Mouse (Mus musculus) midbrain, embryonic 11.5 days (tissue): ENCODE data around the gene Max. TPM values are rescaled to one million over a fixed set of nuclear protein-coding genes. Genes with fewer than 3 reads are reported as not detected.

Experiments
- ATAC-seq: fragments of 200-750 bp; cut with Nextera tagmentation; 2 replicates; pipeline ENCODE4 v1.8.0; 2017; ENCODE audit warnings: moderate TSS enrichment, moderate library complexity; ENCODE audit not compliant: low FRiP score
- DNase-seq: peaks from one replicate; pipeline ENCODE4 v3.0.0; 2015; ENCODE audit warnings: low spot score; ENCODE audit errors: missing footprints
- H3K27ac ChIP-seq: fragments of 300-500 bp; sonication (generic); 2 replicates; pipeline ENCODE4 v1.5.1; 2014; ENCODE audit warnings: low read depth, low read length
- H3K27me3 ChIP-seq: fragments of 300-500 bp; sonication (generic); 2 replicates; pipeline ENCODE4 v1.6.1; 2014; ENCODE audit warnings: mild to moderate bottlenecking, low read length, moderate library complexity, mixed read lengths; ENCODE audit not compliant: control insufficient read depth, insufficient read depth
- H3K36me3 ChIP-seq: fragments of 300-500 bp; sonication (generic); 2 replicates; pipeline ENCODE4 v1.6.1; 2014; ENCODE audit warnings: mild to moderate bottlenecking, low read length, moderate library complexity, mixed read lengths; ENCODE audit not compliant: control insufficient read depth, insufficient read depth
- H3K4me1 ChIP-seq: fragments of 300-500 bp; sonication (generic); 2 replicates; pipeline ENCODE4 v1.6.1; 2014; ENCODE audit warnings: low read length; ENCODE audit not compliant: control insufficient read depth, insufficient read depth
- H3K4me2 ChIP-seq: fragments of 300-500 bp; sonication (generic); 2 replicates; pipeline ENCODE4 v1.6.1; 2014; ENCODE audit warnings: mild to moderate bottlenecking, moderate library complexity
- H3K4me3 ChIP-seq: fragments of 300-500 bp; sonication (generic); 2 replicates; pipeline ENCODE4 v1.5.1; 2014; ENCODE audit warnings: low read depth, low read length
- H3K9ac ChIP-seq: fragments of 300-500 bp; sonication (generic); 2 replicates; pipeline ENCODE4 v1.6.1; 2014; ENCODE audit warnings: low read length
- H3K9me3 ChIP-seq: fragments of 300-500 bp; sonication (generic); 2 replicates; pipeline ENCODE4 v1.6.1; 2016; ENCODE audit warnings: low read length; ENCODE audit not compliant: control insufficient read depth
- WGBS: fragments of 180-500 bp; shearing (Covaris S2); extraction: QIAGEN DNeasy Blood & Tissue Kit; methylation state at CpG from one replicate; pipeline ENCODE4 v1.1.7; 2014; 5-methylcytosine and 5-hydroxymethylcytosine counted together
- polyA plus RNA-seq: library from polyadenylated mRNA; unstranded; fragments of >200 nt; fragmentation: Nextera tagmentation; extraction: Ambion mirVana; gene quantifications from 2 replicates; pipeline ENCODE4 v1.2.1, GENCODE M21; 2014

Gene Max
- polyA plus RNA-seq, 1 experiment from 2014 or later, result 29.2 TPM

DNA sequence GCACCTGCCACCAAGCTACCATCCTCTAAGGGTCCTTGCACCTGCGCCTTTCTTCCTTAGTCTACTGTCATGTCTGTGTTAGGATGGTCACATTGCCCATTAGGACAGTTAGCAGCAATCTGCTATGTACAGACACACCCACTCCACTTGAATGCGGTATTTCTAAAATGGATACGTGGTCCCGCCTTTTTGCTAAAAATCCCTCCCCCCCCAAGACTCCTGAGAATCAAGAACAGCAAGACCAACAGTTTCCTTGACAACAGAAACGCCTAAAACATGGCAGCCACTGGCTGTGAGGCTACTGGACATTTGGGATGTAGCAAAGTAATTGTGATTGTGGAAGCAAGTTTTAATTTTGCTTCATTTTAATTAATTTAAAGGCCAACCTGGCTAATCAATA, 32.8 kb upstream of the Max start:
- ATAC-seq (no peak), DNase-seq (no peak)
- no peak overlapping the region for H3K9ac ChIP-seq
- no peaks in the 10 kb centered on the region for H3K27me3 ChIP-seq
- no peak overlapping the region for H3K4me2 ChIP-seq
- no peak overlapping the region for H3K27ac ChIP-seq
- H3K9me3 ChIP-seq, result no peaks in the 10 kb centered on the region
- 91% methylated on average over 5 of the region's 5 CpGs for WGBS
- no peaks in the 10 kb centered on the region for H3K4me1 ChIP-seq
- no peak overlapping the region for H3K4me3 ChIP-seq
- no peaks in the 10 kb centered on the region for H3K36me3 ChIP-seq

DNA sequence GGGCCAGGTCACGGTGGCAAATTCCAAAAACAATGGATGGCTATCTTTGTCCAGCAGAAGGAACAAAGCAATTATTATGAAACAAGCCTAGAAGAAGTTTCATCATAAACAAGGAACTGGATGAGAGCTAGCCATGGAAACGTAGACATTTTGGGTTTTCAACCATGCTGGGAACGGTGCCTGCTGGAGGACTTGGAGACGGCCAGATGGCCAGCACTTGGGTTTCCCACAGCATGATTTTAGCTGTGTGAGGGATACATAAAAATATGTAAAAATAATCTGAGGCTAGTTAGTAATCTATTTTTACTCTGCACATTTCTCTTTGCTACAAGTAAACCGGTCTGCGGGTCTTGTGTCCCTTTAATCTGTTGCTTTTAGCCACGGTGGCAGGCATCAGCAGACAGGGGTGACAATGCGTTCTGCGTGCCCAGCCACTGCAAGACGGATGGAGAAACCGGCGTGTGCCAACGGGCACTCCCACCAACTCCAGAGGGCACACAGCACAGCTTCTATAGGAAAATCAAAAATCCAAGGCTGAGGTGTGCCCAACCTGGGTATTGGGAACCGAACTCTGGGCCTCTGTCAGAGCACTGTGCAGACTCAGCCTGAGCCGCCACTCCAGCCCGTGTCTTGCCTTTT, 31.0 kb upstream of the Max start:
- Histone ChIP-seq H3K9me3 (no peaks in the 10 kb centered on the region), H3K4me1 (no peaks in the 10 kb centered on the region), H3K9ac (no peak overlapping the region), H3K36me3 (no peaks in the 10 kb centered on the region), H3K4me2 (no peak overlapping the region), H3K4me3 (no peak overlapping the region), H3K27ac (no peak overlapping the region), H3K27me3 (no peaks in the 10 kb centered on the region)
- DNase-seq (no peak), ATAC-seq (no peak)
- 93% methylated on average over 16 of the region's 16 CpGs for WGBS

DNA sequence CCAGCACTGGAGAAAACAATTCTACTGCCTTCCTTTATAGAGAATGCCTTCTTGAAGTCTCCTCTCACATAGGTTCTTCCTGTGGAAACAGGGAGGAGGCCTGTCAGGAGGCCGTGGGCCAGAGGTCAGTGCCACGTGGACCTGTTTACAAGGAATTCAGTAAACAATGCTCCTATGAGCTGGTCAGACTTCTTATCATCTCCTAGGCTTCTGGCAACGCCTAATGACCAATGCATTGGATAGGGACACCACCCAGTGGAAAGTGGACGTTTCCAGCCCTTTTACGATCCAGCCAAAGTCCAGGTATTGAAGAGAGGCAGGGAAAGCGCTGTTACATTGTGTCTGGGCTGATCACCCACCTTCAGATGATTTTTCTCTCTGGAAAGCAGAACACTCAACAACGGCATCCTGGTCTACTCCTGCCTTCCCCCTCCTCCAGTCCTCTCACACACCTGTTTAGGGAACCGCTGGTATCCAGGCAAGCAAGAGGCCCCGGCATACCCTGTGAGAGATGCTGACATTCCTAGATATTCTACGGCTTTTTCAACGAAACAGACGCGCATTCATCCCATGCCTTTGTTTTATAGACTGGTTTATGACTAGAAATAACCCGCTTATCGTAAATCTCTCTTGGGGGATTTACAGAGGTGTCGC, 20.9 kb upstream of the Max start:
- no peak for DNase-seq
- H3K4me1 ChIP-seq, result no peaks in the 10 kb centered on the region
- no peaks in the 10 kb centered on the region for H3K27me3 ChIP-seq
- H3K27ac ChIP-seq, result no peak overlapping the region
- H3K4me2 ChIP-seq, result no peak overlapping the region
- 89% methylated on average over 16 of the region's 16 CpGs for WGBS
- no peaks in the 10 kb centered on the region for H3K9me3 ChIP-seq
- no peak for ATAC-seq
- H3K9ac ChIP-seq, result no peak overlapping the region
- H3K36me3 ChIP-seq, result no peaks in the 10 kb centered on the region
- no peak overlapping the region for H3K4me3 ChIP-seq

DNA sequence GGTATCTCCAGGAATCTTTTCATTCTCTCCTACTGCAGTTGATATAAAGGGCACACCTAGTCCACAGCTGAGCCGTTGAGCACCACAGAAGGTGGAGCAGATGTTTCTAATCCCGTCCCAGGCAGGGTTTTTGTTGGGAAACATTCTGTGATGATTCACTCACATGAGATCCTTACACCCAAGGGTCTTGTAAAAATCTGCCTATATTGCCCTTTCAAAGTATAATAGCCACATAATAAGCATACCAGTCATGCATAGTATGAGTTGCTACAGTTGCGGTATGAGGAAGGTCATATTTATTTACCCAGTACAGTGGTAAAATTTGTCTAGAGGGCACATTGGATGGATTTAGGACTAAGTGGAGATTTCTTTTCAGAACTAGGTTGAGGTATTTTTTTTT, 17.5 kb upstream of the Max start:
- DNase-seq (no peak), ATAC-seq (no peak)
- 88% methylated on average over 3 of the region's 3 CpGs for WGBS

DNA sequence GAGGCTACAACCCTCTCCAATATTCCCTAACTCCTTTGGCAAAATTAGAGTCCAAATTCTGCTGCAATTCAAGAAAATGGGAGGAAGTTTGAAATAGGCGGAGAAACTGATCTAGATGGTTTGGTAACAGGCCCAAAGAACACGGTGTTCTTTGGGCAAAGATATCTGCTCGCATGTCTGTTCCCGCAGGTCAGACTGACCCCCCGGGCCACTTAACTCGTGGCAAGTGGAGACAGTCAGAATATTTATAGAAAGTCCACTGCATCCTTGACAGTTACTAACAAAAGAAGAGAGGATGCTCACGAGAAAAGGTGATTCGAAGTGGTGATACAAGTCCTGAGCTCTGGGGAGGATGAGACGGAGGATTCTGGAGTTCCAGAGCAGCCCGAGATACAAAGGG, 10.7 kb upstream of the Max start:
- Histone ChIP-seq H3K4me1 (no peaks in the 10 kb centered on the region), H3K4me3 (no peak overlapping the region), H3K27ac (no peak overlapping the region), H3K4me2 (no peak overlapping the region), H3K27me3 (no peaks in the 10 kb centered on the region), H3K36me3 (no peaks in the 10 kb centered on the region), H3K9me3 (no peaks in the 10 kb centered on the region), H3K9ac (no peak overlapping the region)
- DNase-seq (no peak), ATAC-seq (no peak)
- 84% methylated on average over 10 of the region's 10 CpGs for WGBS

More for the DNA sequence above, 17.5 kb upstream of the Max start:
- Histone ChIP-seq H3K9ac (no peak overlapping the region), H3K27ac (no peak overlapping the region), H3K9me3 (no peaks in the 10 kb centered on the region), H3K4me1 (no peaks in the 10 kb centered on the region), H3K4me2 (no peak overlapping the region), H3K4me3 (no peak overlapping the region), H3K27me3 (no peaks in the 10 kb centered on the region), H3K36me3 (no peaks in the 10 kb centered on the region)

DNA sequence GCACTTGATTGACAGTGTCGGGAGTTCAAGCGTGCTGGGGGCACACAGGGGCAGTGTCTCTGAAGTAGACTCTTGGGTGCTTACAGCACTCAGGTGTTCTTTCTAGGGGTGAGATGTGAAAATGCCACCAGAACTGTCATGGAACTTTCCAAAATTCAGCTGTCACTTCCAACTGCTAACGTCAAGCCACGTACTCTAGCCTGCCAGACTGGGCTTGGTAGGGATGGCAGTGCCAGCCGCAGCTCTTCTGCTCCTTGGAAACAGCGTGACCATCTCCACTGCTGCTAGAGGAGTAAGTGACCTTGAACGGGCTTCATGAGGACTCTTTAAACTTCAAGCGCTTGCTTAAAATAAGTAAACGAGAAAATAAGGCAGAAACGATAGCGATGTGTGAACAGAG, 10.2 kb upstream of the Max start:
- ATAC-seq (no peak), DNase-seq (no peak)
- WGBS, result 92% methylated on average over 11 of the region's 11 CpGs
- Histone ChIP-seq H3K4me1 (no peaks in the 10 kb centered on the region), H3K36me3 (no peaks in the 10 kb centered on the region), H3K4me3 (no peak overlapping the region), H3K9ac (no peak overlapping the region), H3K9me3 (no peaks in the 10 kb centered on the region), H3K4me2 (no peak overlapping the region), H3K27me3 (no peaks in the 10 kb centered on the region), H3K27ac (no peak overlapping the region)

DNA sequence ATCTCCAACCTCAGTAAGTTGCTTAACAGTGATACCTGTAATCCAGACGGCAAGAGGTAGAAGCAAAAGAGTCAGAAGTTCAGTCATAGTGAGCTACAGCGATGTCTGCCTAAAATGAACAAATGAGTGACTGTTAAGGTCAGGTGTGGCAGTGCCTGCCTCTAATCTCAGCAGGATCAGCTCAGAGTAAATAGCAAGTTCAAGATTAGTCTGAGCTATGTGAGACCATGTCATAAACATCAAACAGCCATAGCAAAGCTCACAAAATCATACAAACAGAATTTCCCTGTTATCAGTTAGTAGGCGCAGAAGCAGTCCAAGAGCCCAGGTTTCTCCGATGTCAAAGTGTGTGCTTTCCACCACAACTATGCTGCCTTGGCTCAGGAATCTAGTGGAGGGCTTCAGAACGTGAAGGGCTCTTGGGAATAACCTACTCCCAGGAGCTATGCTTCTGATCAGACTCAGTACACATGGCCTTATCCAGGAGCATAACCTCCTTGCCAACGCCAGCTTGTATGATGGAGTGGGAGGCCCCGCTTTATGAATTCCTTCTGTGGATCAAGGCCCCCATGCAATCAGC, 9.7 kb upstream of the Max start:
- Histone ChIP-seq H3K4me3 (no peak overlapping the region), H3K27ac (no peak overlapping the region), H3K4me1 (no peaks in the 10 kb centered on the region), H3K9me3 (no peaks in the 10 kb centered on the region), H3K4me2 (no peak overlapping the region), H3K36me3 (no peaks in the 10 kb centered on the region), H3K27me3 (no peaks in the 10 kb centered on the region), H3K9ac (no peak overlapping the region)
- no peak for ATAC-seq
- 92% methylated on average over 7 of the region's 7 CpGs for whole genome bisulfite sequencing
- DNase-seq, result no peak

DNA sequence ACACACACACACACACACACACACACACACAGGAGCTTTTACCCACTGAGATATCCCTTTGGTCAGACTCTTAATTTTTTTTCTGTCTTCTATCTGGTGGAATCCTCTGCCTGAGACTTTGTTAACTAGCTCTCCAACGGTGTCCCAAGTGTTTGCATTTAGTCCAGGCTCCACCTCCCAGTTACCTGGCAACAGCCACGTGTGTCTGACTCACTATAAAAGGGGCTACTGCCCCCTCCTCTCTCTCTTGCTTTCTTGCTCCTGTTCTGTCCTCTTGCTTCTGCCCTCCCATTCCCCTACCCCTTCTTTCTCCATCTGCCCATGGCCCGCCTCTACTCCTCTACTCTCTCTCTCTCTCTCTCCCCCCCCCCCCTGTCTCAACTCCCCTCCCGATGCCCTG, 3.9 kb upstream of the Max start:
- Histone ChIP-seq H3K4me2 (no peak overlapping the region), H3K4me1 (peaks cover 11% of the 10 kb centered on the region), H3K9me3 (no peaks in the 10 kb centered on the region), H3K36me3 (no peaks in the 10 kb centered on the region), H3K9ac (no peak overlapping the region), H3K27ac (no peak overlapping the region), H3K27me3 (no peaks in the 10 kb centered on the region), H3K4me3 (no peak overlapping the region)
- 5% methylated on average over 4 of the region's 4 CpGs for whole genome bisulfite sequencing
- ATAC-seq, result no peak
- peak; percentile 86 for DNase-seq

DNA sequence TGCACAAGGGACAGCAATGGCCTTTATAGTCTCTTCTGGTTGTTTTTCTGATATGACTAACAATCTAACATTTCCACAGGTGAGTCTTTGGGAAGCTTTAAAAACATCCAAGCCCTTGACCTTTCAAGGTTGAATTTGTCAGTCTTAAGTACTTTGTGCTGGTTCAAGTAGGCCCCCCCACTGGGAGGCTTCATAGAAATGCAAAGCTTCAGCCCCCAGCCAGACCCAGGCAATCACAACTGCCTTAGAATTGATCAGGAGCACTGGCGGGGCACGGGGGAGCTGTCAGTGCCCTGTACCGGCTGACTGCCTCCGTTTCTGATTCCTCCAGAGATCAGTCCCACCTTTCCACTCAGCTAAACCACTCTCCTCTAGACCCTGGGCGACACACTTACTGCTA, 3.1 kb upstream of the Max start:
- H3K4me3 ChIP-seq, result no peak overlapping the region
- 12% methylated on average over 5 of the region's 5 CpGs for WGBS
- no peaks in the 10 kb centered on the region for H3K27me3 ChIP-seq

More for the DNA sequence above, 3.1 kb upstream of the Max start:
- no peak for DNase-seq
- Histone ChIP-seq H3K9me3 (no peaks in the 10 kb centered on the region), H3K4me1 (peaks cover 14% of the 10 kb centered on the region), H3K9ac (0 out of 2 replicates have a peak overlapping the region, but pooled peaks have one; percentile 10), H3K4me2 (no peak overlapping the region), H3K27ac (no peak overlapping the region), H3K36me3 (no peaks in the 10 kb centered on the region)
- ATAC-seq, result no peak
